Mouse (Mus musculus): ENCODE measurements around the gene Mcts2.
"Not testable (repeated sequence)": the region's sequence is repeated elsewhere in the genome, so short reads cannot be mapped to it uniquely, and the experiment has no call there.

Mcts2 gene

GRCm38 (mm10) chr2:152686806-152687267 is at the start of gene Mcts2:
Gene Mcts2 (plus strand): TSS chr2:152687035.
- peak; percentile 92 for DNase-seq (ENCODE audit: low read depth, low spot score)

GRCm38 (mm10) chr2:152637381-152637780 is 49.5 kb upstream of the Mcts2 start:
- DNase-seq (ENCODE audit: low read depth, low spot score): no peak

- DNase-seq (ENCODE audit: low read depth, low spot score): no peak
Measured at GRCm38 (mm10) chr2:152638865-152639264, 48.0 kb upstream of the Mcts2 start.

- no peak for DNase-seq (ENCODE audit: low read depth, low spot score)
Measured at GRCm38 (mm10) chr2:152639406-152640113, 47.3 kb upstream of the Mcts2 start.

GRCm38 (mm10) chr2:152652901-152653620 is 33.8 kb upstream of the Mcts2 start:
- no peak for DNase-seq (ENCODE audit: low read depth, low spot score)

- DNase-seq (ENCODE audit: low read depth, low spot score): no peak
Measured at GRCm38 (mm10) chr2:152653874-152654715, 32.7 kb upstream of the Mcts2 start.

- DNase-seq (ENCODE audit: low read depth, low spot score): no peak
Measured at GRCm38 (mm10) chr2:152657398-152657797, 29.4 kb upstream of the Mcts2 start.

- no peak for DNase-seq (ENCODE audit: low read depth, low spot score)
Measured at GRCm38 (mm10) chr2:152661163-152661562, 25.7 kb upstream of the Mcts2 start.

GRCm38 (mm10) chr2:152666191-152666590 is 20.6 kb upstream of the Mcts2 start:
- DNase-seq (ENCODE audit: low read depth, low spot score): not testable (repeated sequence)

GRCm38 (mm10) chr2:152669256-152669638 is 17.6 kb upstream of the Mcts2 start, which contains the start of gene H13:
Gene H13 (plus strand): TSS chr2:152669461.
- DNase-seq (ENCODE audit: low read depth, low spot score): peak; percentile 91

GRCm38 (mm10) chr2:152669639-152670484 is 17.0 kb upstream of the Mcts2 start:
- DNase-seq (ENCODE audit: low read depth, low spot score): no peak

- no peak for DNase-seq (ENCODE audit: low read depth, low spot score)
Measured at GRCm38 (mm10) chr2:152670983-152671641, 15.7 kb upstream of the Mcts2 start.

- DNase-seq (ENCODE audit: low read depth, low spot score): no peak
Measured at GRCm38 (mm10) chr2:152671642-152671999, 15.2 kb upstream of the Mcts2 start.

- no peak for DNase-seq (ENCODE audit: low read depth, low spot score)
Measured at GRCm38 (mm10) chr2:152672166-152672565, 14.7 kb upstream of the Mcts2 start.

- DNase-seq (ENCODE audit: low read depth, low spot score): no peak
Measured at GRCm38 (mm10) chr2:152674148-152674547, 12.7 kb upstream of the Mcts2 start.

GRCm38 (mm10) chr2:152675252-152675791 is 11.5 kb upstream of the Mcts2 start:
- DNase-seq (ENCODE audit: low read depth, low spot score): no peak

- DNase-seq (ENCODE audit: low read depth, low spot score): no peak
Measured at GRCm38 (mm10) chr2:152678302-152678701, 8.5 kb upstream of the Mcts2 start.

- DNase-seq (ENCODE audit: low read depth, low spot score): no peak
Measured at GRCm38 (mm10) chr2:152678925-152679324, 7.9 kb upstream of the Mcts2 start.

GRCm38 (mm10) chr2:152679701-152680355 is 7.0 kb upstream of the Mcts2 start:
- DNase-seq (ENCODE audit: low read depth, low spot score): no peak

GRCm38 (mm10) chr2:152683086-152683485 is 3.7 kb upstream of the Mcts2 start:
- no peak for DNase-seq (ENCODE audit: low read depth, low spot score)

Data from retina, postnatal 7 days (tissue).